Mouse (Mus musculus) intestine, embryonic 15.5 days (tissue): ENCODE data around the gene Olfml2a. TPM values are rescaled to one million over a fixed set of nuclear protein-coding genes. Genes with fewer than 3 reads are reported as not detected.
"Not testable (repeated sequence)": the region's sequence is repeated elsewhere in the genome, so short reads cannot be mapped to it uniquely, and the experiment has no call there.

Experiments used
- ATAC-seq: fragments of 200-750 bp; cut with Nextera tagmentation; 2 replicates; pipeline ENCODE4 v1.8.0; 2017; ENCODE audit warnings: moderate TSS enrichment, moderate library complexity
- H3K27ac ChIP-seq: fragments of 300-500 bp; sonication (generic); 2 replicates; pipeline ENCODE4 v1.5.1; 2015; ENCODE audit warnings: mild to moderate bottlenecking, inconsistent platforms
- H3K27me3 ChIP-seq: fragments of 300-500 bp; sonication (generic); replicated peaks from 2 replicates; pipeline ENCODE4 v1.6.1; 2015; ENCODE audit warnings: inconsistent platforms
- H3K36me3 ChIP-seq: fragments of 300-500 bp; sonication (generic); 2 replicates; pipeline ENCODE4 v1.6.1; 2015; ENCODE audit warnings: inconsistent platforms
- H3K4me1 ChIP-seq: fragments of 300-500 bp; sonication (generic); replicated peaks from 2 replicates; pipeline ENCODE4 v1.6.1; 2015; ENCODE audit warnings: inconsistent platforms
- H3K4me2 ChIP-seq: fragments of 300-500 bp; sonication (generic); replicated peaks from 2 replicates; pipeline ENCODE4 v1.6.1; 2015; ENCODE audit warnings: mild to moderate bottlenecking, inconsistent platforms
- H3K4me3 ChIP-seq: fragments of 300-500 bp; sonication (generic); replicated peaks from 2 replicates; pipeline ENCODE4 v1.5.1; 2015; ENCODE audit warnings: inconsistent platforms
- H3K9ac ChIP-seq: fragments of 300-500 bp; sonication (generic); 2 replicates; pipeline ENCODE4 v1.6.1; 2015; ENCODE audit warnings: inconsistent platforms
- H3K9me3 ChIP-seq: fragments of 300-500 bp; sonication (generic); 2 replicates; pipeline ENCODE4 v1.6.1; 2016; ENCODE audit warnings: inconsistent platforms
- WGBS: fragments of 180-500 bp; shearing (Covaris S2); methylation state at CpG from one replicate; pipeline ENCODE4 v1.1.7; 2015; 5-methylcytosine and 5-hydroxymethylcytosine counted together
- polyA plus RNA-seq: library from polyadenylated mRNA; unstranded; fragments of >200 nt; fragmentation: Nextera tagmentation; extraction: Ambion mirVana; gene quantifications from 2 replicates; pipeline ENCODE4 v1.2.1, GENCODE M21; 2015

Gene Olfml2a
- polyA plus RNA-seq, 1 experiment from 2014 or later = 2.3 TPM

- Histone ChIP-seq H3K4me1 (peaks cover 49% of the 10 kb centered on the region), H3K4me3 (peak overlapping the region; percentile 74; the same call in 1 of the 2 replicates), H3K9me3 (no peaks in the 10 kb centered on the region), H3K36me3 (peaks cover 14% of the 10 kb centered on the region), H3K27me3 (no peaks in the 10 kb centered on the region), H3K27ac (no peak overlapping the region), H3K4me2 (peak overlapping the region; percentile 73), H3K9ac (no peak overlapping the region)
- no peak for ATAC-seq
- WGBS = 88% methylated on average over 14 of the region's 14 CpGs
Observed at GRCm38 (mm10) chr2:39006149-39006730, 74.5 kb downstream of the Olfml2a start.

- peaks cover 9% of the 10 kb centered on the region; the same call in 1 of the 2 replicates for H3K36me3 ChIP-seq
- peaks cover 39% of the 10 kb centered on the region for H3K4me1 ChIP-seq
- no peaks in the 10 kb centered on the region for H3K27me3 ChIP-seq
- WGBS = under 1% methylated on average over 44 of the region's 44 CpGs
- H3K9me3 ChIP-seq = no peaks in the 10 kb centered on the region
- H3K9ac ChIP-seq = peak overlapping the region; percentile 78
- peak overlapping the region; percentile 85 for H3K4me2 ChIP-seq
- peak overlapping the region; percentile 85 for H3K27ac ChIP-seq
- peak; percentile 88 for ATAC-seq
- peak overlapping the region; percentile 73 for H3K4me3 ChIP-seq
Observed at GRCm38 (mm10) chr2:39007865-39008264, 76.1 kb downstream of the Olfml2a start.

- H3K4me3 ChIP-seq = peak overlapping the region; percentile 73
- H3K27me3 ChIP-seq = no peaks in the 10 kb centered on the region
- under 1% methylated on average over 24 of the region's 25 CpGs for WGBS
- peak overlapping the region; percentile 83 for H3K27ac ChIP-seq
- peak; percentile 48 for ATAC-seq
- H3K4me2 ChIP-seq = peak overlapping the region; percentile 85
- H3K4me1 ChIP-seq = peaks cover 34% of the 10 kb centered on the region
- H3K9ac ChIP-seq = peak overlapping the region; percentile 78
- no peaks in the 10 kb centered on the region for H3K9me3 ChIP-seq
- 0 out of 2 replicates have a peak, but pooled peaks cover 9% of the 10 kb centered on the region for H3K36me3 ChIP-seq
Observed at GRCm38 (mm10) chr2:39008350-39008851, 76.6 kb downstream of the Olfml2a start.

GRCm38 (mm10) chr2:39008954-39009365 lies 77.2 kb downstream of the Olfml2a start:
- Histone ChIP-seq H3K4me1 (peaks cover 28% of the 10 kb centered on the region), H3K27ac (peak overlapping the region; percentile 83), H3K9ac (peak overlapping the region; percentile 78), H3K9me3 (no peaks in the 10 kb centered on the region), H3K27me3 (no peaks in the 10 kb centered on the region), H3K36me3 (0 out of 2 replicates have a peak, but pooled peaks cover 10% of the 10 kb centered on the region), H3K4me3 (peak overlapping the region; percentile 73), H3K4me2 (peak overlapping the region; percentile 85)
- WGBS = 7% methylated on average over 3 of the region's 3 CpGs
- no peak for ATAC-seq

- peaks cover 16% of the 10 kb centered on the region; the same call in 1 of the 2 replicates for H3K36me3 ChIP-seq
- WGBS = 88% methylated on average over 5 of the region's 5 CpGs
- not testable (repeated sequence) for H3K9ac ChIP-seq, H3K27me3 ChIP-seq, H3K27ac ChIP-seq, H3K9me3 ChIP-seq, ATAC-seq, H3K4me3 ChIP-seq, H3K4me2 ChIP-seq
- H3K4me1 ChIP-seq = peaks cover 28% of the 10 kb centered on the region
Observed at GRCm38 (mm10) chr2:39010144-39010543, 78.4 kb downstream of the Olfml2a start.

GRCm38 (mm10) chr2:39011264-39011663 lies 79.5 kb downstream of the Olfml2a start:
- Histone ChIP-seq H3K27me3 (no peaks in the 10 kb centered on the region), H3K4me1 (peaks cover 22% of the 10 kb centered on the region), H3K9me3 (no peaks in the 10 kb centered on the region), H3K36me3 (peaks cover 23% of the 10 kb centered on the region; the same call in 1 of the 2 replicates), H3K4me2 (no peak overlapping the region), H3K9ac (no peak overlapping the region), H3K4me3 (no peak overlapping the region), H3K27ac (no peak overlapping the region)
- ATAC-seq = no peak

- H3K27me3 ChIP-seq = no peaks in the 10 kb centered on the region
- H3K27ac ChIP-seq = no peak overlapping the region
- no peak overlapping the region for H3K4me2 ChIP-seq
- H3K9me3 ChIP-seq = no peaks in the 10 kb centered on the region
- WGBS = 86% methylated on average over 3 of the region's 3 CpGs
- peaks cover 23% of the 10 kb centered on the region; the same call in 1 of the 2 replicates for H3K36me3 ChIP-seq
- ATAC-seq = no peak
- H3K9ac ChIP-seq = no peak overlapping the region
- H3K4me3 ChIP-seq = no peak overlapping the region
- peaks cover 20% of the 10 kb centered on the region; the same call in 1 of the 2 replicates for H3K4me1 ChIP-seq
Observed at GRCm38 (mm10) chr2:39011971-39012370, 80.2 kb downstream of the Olfml2a start.

GRCm38 (mm10) chr2:39012768-39013279 lies 81.0 kb downstream of the Olfml2a start:
- ATAC-seq = no peak
- Histone ChIP-seq H3K27ac (no peak overlapping the region), H3K9ac (no peak overlapping the region), H3K4me1 (peaks cover 16% of the 10 kb centered on the region; the same call in 1 of the 2 replicates), H3K36me3 (peaks cover 24% of the 10 kb centered on the region; the same call in 1 of the 2 replicates), H3K9me3 (no peaks in the 10 kb centered on the region), H3K4me3 (no peak overlapping the region), H3K4me2 (no peak overlapping the region), H3K27me3 (no peaks in the 10 kb centered on the region)
- 88% methylated on average over 7 of the region's 7 CpGs for WGBS

Other genes starting within 250 kb of the Olfml2a start
- gene Nr5a1, start 217.4 kb upstream of the Olfml2a start, polyA plus RNA-seq = 0.05 and 1.1 TPM in 2 replicates
- gene Nr6a1, start 4.3 kb upstream of the Olfml2a start, polyA plus RNA-seq = 1.7 and 1.9 TPM in 2 replicates
- gene Wdr38, start 65.5 kb downstream of the Olfml2a start, polyA plus RNA-seq = 1.3 and 1.4 TPM in 2 replicates
- 107 and 111 TPM in 2 replicates for gene Arpc5l, start 73.4 kb downstream of the Olfml2a start, polyA plus RNA-seq
- 888 and 1,051 TPM in 2 replicates for gene Rpl35, start 73.6 kb downstream of the Olfml2a start, polyA plus RNA-seq
- 28.5 and 28.9 TPM in 2 replicates for gene Golga1, start 133.6 kb downstream of the Olfml2a start, polyA plus RNA-seq